Mouse (Mus musculus): ENCODE measurements around the gene Rhoj.
"Not testable (repeated sequence)": the region's sequence is repeated elsewhere in the genome, so short reads cannot be mapped to it uniquely, and the experiment has no call there.

Gene Rhoj

DNA sequence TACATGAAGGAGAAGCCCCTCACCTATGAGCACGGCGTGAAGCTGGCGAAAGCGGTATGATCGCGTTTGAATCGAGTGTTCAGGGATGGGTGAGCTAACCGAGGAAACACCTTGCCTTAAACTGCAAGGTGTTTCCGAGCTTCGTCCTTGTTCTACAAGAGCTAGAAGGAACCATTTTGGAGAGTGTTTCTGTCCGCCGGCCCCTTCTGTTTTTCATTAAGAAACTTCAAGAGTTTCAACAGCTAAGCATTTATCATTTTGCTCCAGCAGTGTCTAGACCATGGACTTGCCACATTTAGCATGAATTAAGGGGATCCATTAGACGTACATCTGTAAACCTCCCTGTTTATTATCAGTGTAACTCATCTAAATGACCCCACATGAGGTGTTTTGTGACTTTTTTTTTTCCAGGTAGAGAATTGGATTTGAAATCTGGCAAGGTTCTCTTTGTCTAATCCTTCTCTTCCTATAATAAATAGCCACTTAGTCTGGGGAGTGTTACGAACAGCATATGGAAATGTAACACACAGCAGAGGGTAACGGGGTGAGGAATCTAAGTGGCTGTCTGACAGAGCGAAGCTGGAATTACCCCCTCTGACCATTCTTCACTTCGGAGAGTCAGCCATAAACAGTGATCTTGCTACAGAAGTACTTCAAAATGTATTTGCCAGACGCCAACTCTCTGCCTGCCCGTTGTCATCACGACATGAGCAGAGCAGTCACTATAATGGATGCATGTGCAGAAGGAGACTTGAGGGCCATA is 86.1 kb downstream of the Rhoj start:
- DNase-seq (ENCODE audit: low spot score) = no peak

DNA sequence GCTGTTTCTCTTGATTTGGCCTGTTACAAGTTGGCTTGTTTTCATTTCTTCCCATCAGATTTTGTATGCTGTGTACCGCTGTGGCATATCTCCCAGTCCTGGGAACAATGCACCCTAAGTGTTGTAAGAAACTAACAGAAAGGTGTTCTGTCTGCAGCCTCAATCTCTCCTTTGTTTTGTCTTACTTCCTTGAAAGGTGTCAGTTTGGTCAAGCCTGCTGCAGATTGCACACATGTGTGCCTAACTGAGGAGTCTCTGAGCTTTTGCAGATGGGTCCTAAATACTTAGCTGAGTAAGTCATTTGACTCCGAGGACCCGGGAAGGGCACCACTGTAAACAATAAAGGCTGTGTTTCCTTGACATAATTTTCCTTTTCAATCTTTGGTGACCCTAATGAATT is 88.5 kb downstream of the Rhoj start:
- DNase-seq (ENCODE audit: low spot score) = no peak

GRCm38 (mm10) chr12:75397077-75397476 is 89.0 kb downstream of the Rhoj start:
- DNase-seq (ENCODE audit: low spot score) = no peak

DNA sequence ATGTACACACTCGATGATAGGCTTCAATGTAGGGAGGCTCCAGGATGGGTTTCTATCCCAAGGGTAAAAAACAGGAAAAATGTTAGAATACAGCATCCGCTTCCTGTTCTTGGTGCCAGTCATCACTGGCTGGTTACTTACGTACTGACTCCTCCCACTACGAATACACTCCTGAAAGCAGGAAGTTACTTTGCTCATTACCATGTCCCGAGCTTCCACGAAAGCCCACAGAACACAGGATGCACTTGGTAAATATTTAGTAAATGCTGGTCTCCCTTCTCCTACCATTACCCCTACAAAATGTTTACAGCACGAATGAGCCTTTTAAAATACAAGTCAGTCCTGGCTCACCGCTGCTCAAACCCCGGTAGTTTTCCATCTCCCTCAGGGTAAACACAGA is 104.8 kb downstream of the Rhoj start:
- DNase-seq (ENCODE audit: low spot score) = no peak

DNA sequence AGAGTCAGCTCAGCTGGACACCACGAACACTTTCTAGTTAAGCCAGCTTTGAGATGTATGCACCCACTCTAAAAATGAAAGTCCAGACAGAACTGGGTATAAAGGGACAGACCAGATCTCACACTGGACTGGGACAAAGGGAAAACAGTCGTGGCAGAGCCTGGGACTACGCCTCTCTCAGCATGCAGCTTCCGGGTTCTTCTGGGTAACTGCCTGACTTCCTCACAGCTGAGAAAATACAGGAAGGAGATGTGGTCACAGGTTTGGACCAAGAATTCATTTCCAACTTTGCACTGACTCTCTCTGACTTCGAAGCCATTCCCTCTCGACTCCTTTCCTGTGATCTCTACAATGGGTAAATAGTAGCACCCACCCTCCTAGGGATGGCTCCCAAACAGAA is 106.9 kb downstream of the Rhoj start:
- no peak for DNase-seq (ENCODE audit: low spot score)

- DNase-seq (ENCODE audit: low spot score) = no peak
Measured at GRCm38 (mm10) chr12:75416681-75417080, 108.6 kb downstream of the Rhoj start, which contains the start of gene Gphb5. Gene Gphb5 (minus strand): TSS chr12:75416781.

DNA sequence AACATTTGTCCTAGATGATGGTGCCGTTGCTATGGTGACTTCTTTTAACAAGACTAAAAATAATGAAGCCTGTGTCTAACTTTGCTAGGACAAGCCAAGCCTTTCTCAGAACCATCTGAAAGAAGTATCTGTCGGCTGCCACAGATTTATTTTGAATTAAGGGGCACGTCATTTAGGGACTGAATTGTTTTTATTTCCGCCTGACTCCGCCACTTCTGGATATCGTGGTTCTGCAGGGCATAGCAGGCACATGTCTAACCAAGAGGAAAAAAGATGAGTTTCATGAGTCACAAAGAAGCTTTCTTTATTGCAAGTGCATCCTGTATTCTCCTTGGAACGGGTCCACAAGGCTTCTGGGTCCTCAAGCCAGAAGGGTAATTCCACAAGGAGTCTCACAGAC is 116.2 kb downstream of the Rhoj start:
- no peak for DNase-seq (ENCODE audit: low spot score)

GRCm38 (mm10) chr12:75424817-75425216 is 116.7 kb downstream of the Rhoj start:
- no peak for DNase-seq (ENCODE audit: low spot score)

DNA sequence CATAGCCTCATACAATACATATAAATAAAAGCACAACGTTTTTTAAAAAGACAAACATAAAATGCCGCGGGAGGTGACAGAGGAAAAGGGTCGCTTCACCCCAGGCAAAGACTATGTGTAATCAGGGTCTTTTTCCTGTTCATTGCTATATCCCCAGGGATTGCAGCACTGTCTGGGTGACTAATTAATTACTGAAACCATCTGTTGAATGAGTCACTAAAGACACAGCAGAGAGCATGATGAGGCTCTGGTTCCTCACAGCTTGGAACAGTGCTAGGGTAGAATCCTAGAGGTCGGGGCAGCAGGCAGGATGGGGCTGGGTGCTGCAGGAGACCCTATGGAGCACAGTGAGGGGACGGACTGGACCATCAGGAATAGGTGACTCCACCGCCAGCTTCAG is 117.8 kb downstream of the Rhoj start:
- no peak for DNase-seq (ENCODE audit: low spot score)

- no peak for DNase-seq (ENCODE audit: low spot score)
Measured at GRCm38 (mm10) chr12:75428719-75429118, 120.6 kb downstream of the Rhoj start.

- no peak for DNase-seq (ENCODE audit: low spot score)
Measured at GRCm38 (mm10) chr12:75429685-75430396, 121.7 kb downstream of the Rhoj start.

DNA sequence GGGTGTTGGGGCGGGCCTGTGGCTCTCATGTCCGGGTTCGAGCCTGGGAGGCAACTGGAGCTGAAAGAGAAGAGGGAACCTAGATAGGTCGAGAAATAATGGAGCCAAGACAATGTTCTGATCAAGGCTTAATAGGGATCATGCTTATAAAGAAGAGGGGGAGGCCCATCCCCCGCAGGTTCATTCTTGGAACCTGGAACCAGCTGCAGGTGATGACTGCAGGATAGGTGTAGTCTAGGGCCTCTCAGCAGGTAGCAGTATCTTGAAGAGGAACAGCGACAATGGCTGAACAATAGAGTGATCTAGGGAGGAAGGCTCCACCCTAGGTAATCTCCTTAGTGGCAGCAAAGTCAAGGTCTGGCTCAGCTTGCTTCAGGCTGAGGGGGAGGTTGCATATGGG is 124.3 kb downstream of the Rhoj start:
- not testable (repeated sequence) for DNase-seq (ENCODE audit: low spot score)

DNA sequence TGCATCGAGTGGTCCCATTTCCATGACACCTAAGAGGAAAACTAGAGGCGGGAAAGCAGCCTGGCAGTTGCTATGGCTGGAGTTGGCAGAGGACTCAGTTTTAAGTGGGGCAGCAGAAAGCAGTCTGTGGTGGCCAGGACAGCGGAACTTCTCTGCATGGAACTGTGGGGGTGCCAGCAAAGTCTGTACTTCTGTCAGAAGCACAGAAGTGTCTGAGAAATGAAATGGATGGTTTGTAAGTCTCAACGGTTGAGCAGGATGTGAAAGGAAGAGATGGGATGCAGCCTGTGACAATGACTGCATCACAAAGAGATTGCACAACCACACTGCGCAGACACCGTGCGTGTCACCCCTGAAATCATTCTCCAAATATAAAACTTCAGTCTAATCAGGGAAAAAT is 138.1 kb downstream of the Rhoj start:
- no peak for DNase-seq (ENCODE audit: low spot score)

- DNase-seq (ENCODE audit: low spot score) = no peak
Measured at GRCm38 (mm10) chr12:75448921-75449320, 140.8 kb downstream of the Rhoj start.

DNA sequence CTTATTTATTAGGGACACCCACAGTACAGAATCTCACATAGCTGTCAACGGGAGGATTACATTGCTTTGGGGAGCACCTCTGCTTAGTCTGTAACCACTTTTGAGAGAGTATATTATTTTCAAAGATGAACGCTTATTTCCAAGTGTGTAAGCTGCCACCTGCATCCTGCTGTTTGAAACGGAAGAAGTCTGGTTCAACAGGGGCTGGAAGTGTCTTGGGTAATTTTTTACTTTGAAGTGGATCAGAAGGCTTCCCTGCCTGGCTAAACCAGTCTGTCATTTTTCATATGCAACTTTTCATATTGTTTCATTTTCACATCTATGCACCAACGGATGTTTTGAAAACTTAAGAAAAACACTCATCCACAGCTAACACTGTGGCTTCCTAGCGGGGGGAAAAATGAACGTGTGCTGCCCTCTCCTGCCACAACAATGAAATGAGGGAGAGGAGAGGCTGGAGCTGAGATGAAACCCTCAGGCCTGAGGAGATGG is 141.4 kb downstream of the Rhoj start:
- no peak for DNase-seq (ENCODE audit: low spot score)

GRCm38 (mm10) chr12:75450011-75450410 is 141.9 kb downstream of the Rhoj start:
- no peak for DNase-seq (ENCODE audit: low spot score)

DNA sequence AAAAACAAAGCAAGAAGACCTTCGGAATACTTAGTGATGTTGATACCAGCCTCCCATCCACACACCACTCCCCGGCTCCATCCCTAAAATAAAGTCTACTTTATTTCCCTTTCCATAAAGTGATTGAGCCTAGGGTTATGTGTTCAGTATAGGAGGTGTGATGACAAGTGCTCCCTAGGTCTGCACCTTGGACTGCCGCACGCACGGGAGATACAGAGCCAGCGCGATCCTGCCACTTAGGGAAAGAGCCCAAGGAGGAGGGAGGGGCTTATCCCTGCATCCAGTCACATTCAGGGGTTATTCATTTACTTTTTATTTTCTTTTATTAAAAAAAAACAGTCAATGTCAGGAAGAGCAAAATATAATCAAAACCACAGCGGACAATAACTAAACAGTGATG is 142.5 kb downstream of the Rhoj start:
- DNase-seq (ENCODE audit: low spot score) = no peak

Data from urinary bladder, postnatal 10 days (tissue).